Mouse (Mus musculus): ENCODE data around the gene Ttc28. TPM values are rescaled to one million over a fixed set of nuclear protein-coding genes. Genes with fewer than 3 reads are reported as not detected.
A peak's percentile ranks its signal among the peaks of the same experiment; 100 is the strongest.

Gene Ttc28
- total and polyA plus RNA-seq, 2 experiments from 2014 or later: 14.5 to 50.4 TPM

GRCm38 (mm10) chr5:111233022-111233709, 353.6 kb downstream of the Ttc28 start:
- TF ChIP-seq CTCF (IDR thresholded peaks at IDR 0.05; ENCODE audit: low read depth): no peak
- H3K27ac ChIP-seq (ENCODE audit: low read depth, low read length): no peak overlapping the region
- DNase-seq: no peak

GRCm38 (mm10) chr5:111235131-111235530, 355.5 kb downstream of the Ttc28 start:
- Histone ChIP-seq H3K9ac (no peak overlapping the region), H3K27me3 (ENCODE audit: insufficient read depth, low read length) (no peaks in the 10 kb centered on the region), H3K9me3 (ENCODE audit: low read length) (no peaks in the 10 kb centered on the region), H3K27ac (ENCODE audit: low read depth, low read length) (no peak overlapping the region), H3K4me3 (ENCODE audit: low read depth, low read length) (no peak overlapping the region), H3K4me2 (ENCODE audit: low read depth) (no peak overlapping the region), H3K4me1 (ENCODE audit: insufficient read depth) (no peaks in the 10 kb centered on the region), H3K36me3 (ENCODE audit: insufficient read depth) (peaks cover 62% of the 10 kb centered on the region)
- no peak for DNase-seq
- no peak for ATAC-seq
- no peak for TF ChIP-seq CTCF (IDR thresholded peaks at IDR 0.05; ENCODE audit: low read depth)
- WGBS: 66% methylated on average over 12 of the region's 12 CpGs

More at GRCm38 (mm10) chr5:111233022-111233709, 353.6 kb downstream of the Ttc28 start:
- Histone ChIP-seq H3K9me3 (ENCODE audit: low read length) (no peaks in the 10 kb centered on the region), H3K4me1 (ENCODE audit: insufficient read depth) (no peaks in the 10 kb centered on the region), H3K36me3 (ENCODE audit: insufficient read depth) (peaks cover 57% of the 10 kb centered on the region), H3K4me3 (ENCODE audit: low read depth, low read length) (no peak overlapping the region), H3K27me3 (ENCODE audit: insufficient read depth, low read length) (no peaks in the 10 kb centered on the region), H3K9ac (no peak overlapping the region), H3K4me2 (ENCODE audit: low read depth) (no peak overlapping the region)
- ATAC-seq: no peak
- 79% methylated on average over 24 of the region's 24 CpGs for WGBS

- ATAC-seq (no peak), DNase-seq (no peak)
- no peaks in the 10 kb centered on the region for H3K27me3 ChIP-seq (ENCODE audit: insufficient read depth, low read length)
- H3K36me3 ChIP-seq (ENCODE audit: insufficient read depth): peaks cover 57% of the 10 kb centered on the region
- H3K9me3 ChIP-seq (ENCODE audit: low read length): no peaks in the 10 kb centered on the region
- WGBS: 69% methylated on average over 9 of the region's 9 CpGs
- no peak for TF ChIP-seq CTCF (IDR thresholded peaks at IDR 0.05; ENCODE audit: low read depth)
- H3K9ac ChIP-seq: no peak overlapping the region
- H3K27ac ChIP-seq (ENCODE audit: low read depth, low read length): no peak overlapping the region
- no peaks in the 10 kb centered on the region for H3K4me1 ChIP-seq (ENCODE audit: insufficient read depth)
- no peak overlapping the region for H3K4me2 ChIP-seq (ENCODE audit: low read depth)
- no peak overlapping the region for H3K4me3 ChIP-seq (ENCODE audit: low read depth, low read length)
Observed at GRCm38 (mm10) chr5:111237176-111237636, 357.6 kb downstream of the Ttc28 start.

GRCm38 (mm10) chr5:111239223-111239622, 359.6 kb downstream of the Ttc28 start:
- no peak for DNase-seq
- H3K4me1 ChIP-seq (ENCODE audit: insufficient read depth): no peaks in the 10 kb centered on the region
- H3K36me3 ChIP-seq (ENCODE audit: insufficient read depth): peaks cover 44% of the 10 kb centered on the region
- 47% methylated on average over 7 of the region's 7 CpGs for WGBS
- H3K27me3 ChIP-seq (ENCODE audit: insufficient read depth, low read length): no peaks in the 10 kb centered on the region
- H3K4me2 ChIP-seq (ENCODE audit: low read depth): no peak overlapping the region
- no peaks in the 10 kb centered on the region for H3K9me3 ChIP-seq (ENCODE audit: low read length)
- no peak overlapping the region for H3K9ac ChIP-seq
- ATAC-seq: no peak
- TF ChIP-seq CTCF (IDR thresholded peaks at IDR 0.05; ENCODE audit: low read depth): no peak
- no peak overlapping the region for H3K27ac ChIP-seq (ENCODE audit: low read depth, low read length)
- H3K4me3 ChIP-seq (ENCODE audit: low read depth, low read length): no peak overlapping the region

GRCm38 (mm10) chr5:111243447-111244040, 363.9 kb downstream of the Ttc28 start:
- H3K36me3 ChIP-seq (ENCODE audit: insufficient read depth): peaks cover 29% of the 10 kb centered on the region
- DNase-seq (no peak), ATAC-seq (0 out of 2 replicates have a peak, but pooled peaks have one; percentile 12)
- no peaks in the 10 kb centered on the region for H3K27me3 ChIP-seq (ENCODE audit: insufficient read depth, low read length)
- H3K4me3 ChIP-seq (ENCODE audit: low read depth, low read length): no peak overlapping the region
- no peak overlapping the region for H3K4me2 ChIP-seq (ENCODE audit: low read depth)
- H3K9me3 ChIP-seq (ENCODE audit: low read length): no peaks in the 10 kb centered on the region
- no peaks in the 10 kb centered on the region for H3K4me1 ChIP-seq (ENCODE audit: insufficient read depth)
- TF ChIP-seq CTCF (IDR thresholded peaks at IDR 0.05; ENCODE audit: low read depth): no peak
- H3K9ac ChIP-seq: no peak overlapping the region
- no peak overlapping the region for H3K27ac ChIP-seq (ENCODE audit: low read depth, low read length)
- WGBS: 44% methylated on average over 14 of the region's 14 CpGs

GRCm38 (mm10) chr5:111244061-111244460, 364.5 kb downstream of the Ttc28 start:
- DNase-seq (no peak), ATAC-seq (no peak)
- Histone ChIP-seq H3K9me3 (ENCODE audit: low read length) (no peaks in the 10 kb centered on the region), H3K27ac (ENCODE audit: low read depth, low read length) (no peak overlapping the region), H3K4me3 (ENCODE audit: low read depth, low read length) (no peak overlapping the region), H3K4me2 (ENCODE audit: low read depth) (no peak overlapping the region), H3K27me3 (ENCODE audit: insufficient read depth, low read length) (no peaks in the 10 kb centered on the region), H3K4me1 (ENCODE audit: insufficient read depth) (no peaks in the 10 kb centered on the region), H3K36me3 (ENCODE audit: insufficient read depth) (peaks cover 24% of the 10 kb centered on the region), H3K9ac (no peak overlapping the region)
- no peak for TF ChIP-seq CTCF (IDR thresholded peaks at IDR 0.05; ENCODE audit: low read depth)
- 56% methylated on average over 9 of the region's 9 CpGs for WGBS

- Histone ChIP-seq H3K4me3 (ENCODE audit: low read depth, low read length) (no peak overlapping the region), H3K4me1 (ENCODE audit: insufficient read depth) (no peaks in the 10 kb centered on the region), H3K27me3 (ENCODE audit: insufficient read depth, low read length) (no peaks in the 10 kb centered on the region), H3K9ac (no peak overlapping the region), H3K36me3 (ENCODE audit: insufficient read depth) (0 out of 2 replicates have a peak, but pooled peaks cover 11% of the 10 kb centered on the region), H3K9me3 (ENCODE audit: low read length) (no peaks in the 10 kb centered on the region), H3K4me2 (ENCODE audit: low read depth) (no peak overlapping the region), H3K27ac (ENCODE audit: low read depth, low read length) (no peak overlapping the region)
- DNase-seq: no peak
- no peak for ATAC-seq
- TF ChIP-seq CTCF (IDR thresholded peaks at IDR 0.05; ENCODE audit: low read depth): no peak
- WGBS: 81% methylated on average over 10 of the region's 10 CpGs
Observed at GRCm38 (mm10) chr5:111247571-111248265, 368.1 kb downstream of the Ttc28 start.
